Mouse (Mus musculus) thymus, postnatal 4 days (tissue): ENCODE data around the gene Nol8.
A peak's percentile ranks its signal among the peaks of the same experiment; 100 is the strongest.

Experiments used
- DNase-seq: peaks from one replicate; pipeline ENCODE4 v3.0.0; 2021

Gene Nol8

DNA sequence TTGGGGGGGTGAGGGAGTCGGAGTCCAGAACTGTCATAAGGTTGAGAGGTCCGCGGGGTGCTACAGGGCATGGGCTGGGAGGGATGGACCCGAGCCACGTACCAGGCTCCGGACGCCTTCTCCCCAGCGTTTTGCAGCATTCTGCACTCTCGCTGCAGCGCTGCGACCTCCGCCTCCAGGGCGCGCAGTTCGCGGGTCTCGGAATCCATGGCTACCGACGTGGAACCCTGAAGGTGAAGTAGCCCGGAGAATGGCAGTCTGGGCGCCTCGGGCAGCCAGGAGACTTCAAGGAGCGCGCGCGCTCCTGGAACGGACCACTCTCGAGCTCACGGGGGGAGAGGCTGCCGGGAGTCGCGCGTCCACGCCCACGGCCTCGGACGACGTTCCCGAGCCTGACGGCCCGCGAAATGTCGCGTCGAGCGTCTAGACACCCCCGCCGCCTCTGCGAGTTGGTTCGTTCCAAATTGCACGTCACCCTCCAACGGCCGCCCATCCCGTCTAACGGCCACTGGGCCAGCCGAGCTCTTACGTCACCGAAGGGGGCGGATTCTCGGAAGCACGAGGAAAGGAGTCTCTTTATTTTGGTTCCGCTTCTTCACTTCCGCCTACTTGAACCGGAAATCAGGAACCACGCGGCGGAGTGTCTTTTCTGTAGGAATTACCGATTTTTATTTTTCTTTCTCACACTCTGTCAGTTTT, at the start of gene Nol8, which contains the start of gene Cenpp:
Gene Nol8 (plus strand): TSS at position 598 of the 699 bp plus-strand sequence.
Gene Cenpp (minus strand): TSS at position 305 of the 699 bp plus-strand sequence.
- peak; percentile 100 for DNase-seq

DNA sequence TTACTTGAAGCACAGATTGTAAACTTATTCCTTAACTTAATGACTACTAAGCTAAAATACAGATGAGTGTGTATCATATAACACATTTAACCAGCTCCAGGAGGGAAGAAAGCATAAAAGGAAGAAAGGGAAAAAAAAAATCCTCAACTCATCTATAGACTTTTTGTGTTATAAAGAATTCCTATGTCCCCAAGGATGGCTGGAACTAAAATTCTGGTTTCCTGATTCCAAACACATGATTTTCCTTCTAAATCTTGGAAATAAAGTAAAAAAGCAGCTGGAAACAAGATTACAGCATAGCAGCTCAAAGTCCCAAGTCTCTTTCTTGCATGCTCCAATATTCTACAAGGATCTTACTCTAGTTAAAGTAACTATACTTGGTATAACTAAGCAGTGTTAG, 49.3 kb upstream of the Nol8 start:
- DNase-seq = no peak

DNA sequence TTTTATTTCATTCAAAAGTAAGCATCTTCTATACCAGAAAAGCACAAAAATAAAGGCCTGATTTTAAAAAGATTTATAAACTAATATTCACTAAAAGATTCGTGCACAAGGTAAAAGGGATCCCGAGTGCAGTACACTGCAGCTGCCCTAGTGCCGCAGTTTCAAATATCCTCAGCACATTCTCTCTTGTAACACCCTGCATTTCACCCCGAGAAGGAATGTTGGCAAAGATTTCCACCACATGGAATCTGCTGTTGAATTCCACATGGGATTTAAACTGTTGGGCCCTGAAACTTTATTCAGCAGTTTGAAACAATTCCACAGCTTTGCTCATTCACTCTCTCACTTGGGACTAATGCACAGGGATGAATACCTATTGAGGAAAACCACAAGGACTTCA, 45.2 kb upstream of the Nol8 start, which contains the start of gene Ogn:
Gene Ogn (plus strand): TSS at position 333 of the 400 bp plus-strand sequence.
- DNase-seq = no peak

DNA sequence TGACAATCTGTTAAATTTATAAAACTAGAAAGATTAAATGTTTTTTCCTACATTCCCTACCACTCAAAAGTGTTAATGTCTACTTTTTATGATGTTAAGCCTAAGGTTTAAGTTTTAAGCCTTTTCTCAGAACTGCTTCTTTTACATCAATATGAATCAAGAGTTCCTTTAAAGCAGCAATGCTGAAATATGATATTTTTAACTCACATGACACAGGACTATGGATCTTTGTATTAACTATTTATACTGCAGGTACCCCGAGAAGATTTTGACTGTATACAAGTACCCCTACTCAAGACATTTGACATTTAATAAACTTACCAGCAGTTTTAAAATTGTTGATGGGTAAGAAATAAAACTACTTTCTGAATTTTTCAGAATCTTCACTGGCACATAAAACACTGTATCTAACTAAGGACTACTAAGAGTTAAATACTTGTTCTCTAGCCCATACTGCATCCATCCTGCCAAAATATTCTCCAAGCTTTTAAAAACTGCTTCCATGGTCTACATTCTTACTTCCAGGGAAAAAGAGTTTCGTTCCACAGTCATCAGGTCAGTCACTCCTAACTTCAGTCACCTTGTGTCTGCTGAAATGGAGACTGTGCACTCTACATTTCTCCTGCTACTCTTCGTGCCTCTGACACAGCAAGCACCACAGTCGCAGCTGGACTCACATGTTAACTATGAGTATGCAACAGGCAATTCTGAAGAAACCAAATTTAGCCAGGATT, 44.1 kb upstream of the Nol8 start:
- DNase-seq = no peak

DNA sequence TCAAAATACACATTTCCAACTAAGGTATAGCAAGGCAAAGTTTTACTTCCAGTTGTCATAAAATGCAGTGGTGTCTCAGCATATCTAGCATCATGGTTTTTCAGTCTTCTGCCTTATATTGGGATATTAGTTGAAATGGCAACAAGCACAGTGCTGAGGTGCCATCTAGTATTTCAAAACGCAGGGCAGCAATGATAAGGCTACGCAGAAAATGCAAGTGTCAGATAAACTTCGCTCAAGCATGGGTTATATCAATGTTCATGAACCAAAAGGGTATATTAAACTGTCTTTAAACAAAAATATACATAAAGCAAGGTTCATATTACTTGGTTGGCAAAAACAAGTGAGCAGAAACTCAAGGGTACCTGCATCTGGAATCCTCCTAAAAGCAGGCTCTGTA, 35.9 kb upstream of the Nol8 start:
- no peak for DNase-seq

DNA sequence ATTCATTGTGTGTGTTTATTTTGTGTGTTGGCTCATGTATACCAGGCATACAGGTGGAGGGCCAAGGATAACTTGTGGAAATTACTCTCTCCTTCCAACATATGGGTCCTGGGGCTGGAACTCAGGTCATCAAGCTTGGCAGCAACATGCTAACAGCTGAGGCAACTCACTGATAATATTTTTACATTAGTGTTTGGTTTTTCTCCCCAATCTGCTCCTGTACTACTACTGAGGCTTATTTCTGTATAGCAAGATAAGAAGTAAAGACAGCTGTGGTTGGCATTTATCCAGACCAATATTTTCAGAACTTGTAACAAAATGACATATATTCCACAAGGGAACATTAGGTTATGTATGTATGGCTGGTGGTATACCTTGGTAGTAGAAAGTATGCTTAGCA, 34.5 kb upstream of the Nol8 start:
- no peak for DNase-seq

DNA sequence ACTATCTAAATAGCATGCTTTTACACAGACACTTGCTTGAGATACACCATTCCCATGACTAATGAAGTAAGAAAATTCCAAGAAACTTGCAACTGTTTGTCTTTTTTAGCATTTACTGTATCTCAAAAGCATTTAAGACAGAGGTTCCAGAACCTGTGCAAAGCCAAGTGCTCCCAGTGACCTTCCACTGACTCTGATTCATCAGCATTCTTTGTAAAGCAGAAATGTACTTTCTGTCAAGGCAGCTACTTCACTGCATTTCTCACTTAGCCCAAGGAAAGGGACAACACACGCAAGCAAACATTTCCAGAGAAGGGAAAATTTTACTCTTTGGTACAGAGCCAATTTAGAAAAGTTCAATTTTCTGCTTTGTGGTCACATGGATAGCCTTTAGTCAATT, 29.7 kb upstream of the Nol8 start:
- DNase-seq = no peak

DNA sequence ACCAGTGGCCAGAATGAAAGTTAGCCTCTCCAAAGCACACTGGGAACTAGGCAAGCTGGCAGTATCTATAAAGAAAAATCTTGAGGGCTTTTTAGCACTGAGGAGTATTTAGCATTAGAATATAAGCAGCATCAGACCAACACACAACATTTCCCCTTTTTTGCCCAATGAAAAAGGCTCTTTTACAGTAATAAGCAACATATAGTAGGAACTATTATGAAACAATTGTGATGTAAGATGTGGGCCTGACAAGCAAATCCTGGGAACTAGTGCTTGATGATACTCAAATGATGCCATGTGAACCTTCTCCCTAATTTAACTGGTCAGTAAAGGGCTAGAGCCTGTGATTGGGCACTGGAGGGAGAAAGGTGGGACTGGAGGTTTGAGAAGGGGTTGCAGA, 24.7 kb upstream of the Nol8 start:
- no peak for DNase-seq

DNA sequence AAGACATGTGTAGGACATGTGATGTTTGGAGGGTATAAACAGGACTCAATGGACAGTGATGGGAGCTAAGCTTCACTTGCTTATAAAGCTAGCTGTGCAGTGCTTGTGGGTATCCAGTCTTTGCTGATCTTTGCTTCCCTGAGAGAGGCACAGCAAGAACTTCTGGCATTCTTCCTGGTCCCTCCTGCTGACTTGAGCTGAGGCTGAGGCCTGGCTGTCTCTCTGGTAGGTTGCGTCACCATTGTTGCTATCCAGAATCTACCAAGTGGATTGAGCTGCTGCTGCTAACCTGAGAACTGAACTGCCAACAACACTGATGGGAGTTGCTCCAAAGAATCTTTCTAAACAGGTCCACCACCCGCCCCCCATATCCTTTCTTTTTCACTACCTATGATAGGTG, 23.8 kb upstream of the Nol8 start:
- DNase-seq = no peak

DNA sequence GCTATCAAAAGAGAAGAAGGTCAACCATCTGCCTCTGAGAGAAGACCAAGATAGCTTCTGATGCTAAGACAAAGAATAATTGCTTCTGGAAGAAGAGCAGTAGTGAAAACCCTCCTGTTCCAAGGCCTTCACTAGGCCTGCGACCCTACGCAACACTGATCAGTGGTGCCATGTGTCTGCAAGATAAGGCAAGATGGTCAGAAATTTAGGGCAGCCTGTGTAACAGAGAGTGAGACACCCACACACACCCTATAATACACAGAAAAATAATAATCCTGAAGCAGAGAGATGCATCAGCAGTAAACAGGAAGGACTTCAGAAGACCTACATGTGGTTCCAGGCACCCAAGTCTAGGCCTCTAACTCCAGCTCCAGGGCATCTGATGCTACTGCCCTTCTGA, 12.9 kb upstream of the Nol8 start:
- DNase-seq = no peak

DNA sequence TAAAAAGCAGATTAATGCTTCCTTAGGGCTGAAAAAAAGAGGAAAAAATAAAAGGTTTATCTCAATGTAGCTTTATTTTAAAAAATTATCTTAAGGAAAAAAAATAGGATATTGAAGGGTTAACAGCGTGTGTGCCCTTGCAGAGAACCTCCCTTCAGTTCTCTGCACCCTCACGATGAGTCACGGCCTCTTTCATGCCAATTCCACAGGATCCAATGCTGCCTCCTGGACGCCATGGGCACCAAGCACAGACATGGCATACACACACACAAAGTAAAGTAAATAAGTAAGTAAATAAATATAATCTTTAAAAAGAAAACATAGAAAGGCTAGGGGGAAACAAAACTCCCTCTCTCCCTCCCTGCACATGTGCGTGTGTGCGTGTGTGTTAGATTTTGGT, 10.2 kb upstream of the Nol8 start:
- no peak for DNase-seq

DNA sequence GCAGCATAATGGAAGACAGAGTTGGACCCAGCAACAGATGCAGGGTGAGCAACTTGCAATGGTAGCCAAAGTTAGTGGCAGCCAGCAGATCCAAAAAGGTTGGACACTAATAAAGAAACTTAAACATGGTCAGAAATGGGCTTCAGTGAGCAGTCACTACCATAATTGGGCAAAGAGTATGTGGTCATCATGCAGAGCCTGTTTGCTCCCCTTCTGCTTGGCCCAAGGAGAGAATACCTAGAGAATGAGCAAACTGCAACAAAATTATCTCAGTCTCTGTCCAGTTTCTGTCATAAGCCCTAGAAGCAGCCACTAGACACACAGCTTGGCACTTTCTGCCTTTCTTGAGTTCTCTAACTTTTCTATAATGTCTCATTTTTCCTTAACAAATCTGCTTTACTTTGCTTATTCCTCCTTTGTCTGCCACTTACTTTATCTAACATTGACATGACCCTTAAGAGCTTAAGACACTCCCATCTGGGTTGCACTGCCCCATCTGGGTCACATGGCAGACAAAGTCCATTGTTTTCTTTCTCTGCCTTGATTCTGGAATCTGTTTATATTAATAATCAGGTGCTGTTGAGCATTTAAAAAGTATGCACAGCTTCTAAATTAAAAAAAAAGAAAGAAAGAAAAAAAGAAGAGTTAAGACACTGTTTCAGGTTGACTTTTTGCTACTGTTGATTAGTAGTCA, 9.1 kb upstream of the Nol8 start:
- DNase-seq = no peak

DNA sequence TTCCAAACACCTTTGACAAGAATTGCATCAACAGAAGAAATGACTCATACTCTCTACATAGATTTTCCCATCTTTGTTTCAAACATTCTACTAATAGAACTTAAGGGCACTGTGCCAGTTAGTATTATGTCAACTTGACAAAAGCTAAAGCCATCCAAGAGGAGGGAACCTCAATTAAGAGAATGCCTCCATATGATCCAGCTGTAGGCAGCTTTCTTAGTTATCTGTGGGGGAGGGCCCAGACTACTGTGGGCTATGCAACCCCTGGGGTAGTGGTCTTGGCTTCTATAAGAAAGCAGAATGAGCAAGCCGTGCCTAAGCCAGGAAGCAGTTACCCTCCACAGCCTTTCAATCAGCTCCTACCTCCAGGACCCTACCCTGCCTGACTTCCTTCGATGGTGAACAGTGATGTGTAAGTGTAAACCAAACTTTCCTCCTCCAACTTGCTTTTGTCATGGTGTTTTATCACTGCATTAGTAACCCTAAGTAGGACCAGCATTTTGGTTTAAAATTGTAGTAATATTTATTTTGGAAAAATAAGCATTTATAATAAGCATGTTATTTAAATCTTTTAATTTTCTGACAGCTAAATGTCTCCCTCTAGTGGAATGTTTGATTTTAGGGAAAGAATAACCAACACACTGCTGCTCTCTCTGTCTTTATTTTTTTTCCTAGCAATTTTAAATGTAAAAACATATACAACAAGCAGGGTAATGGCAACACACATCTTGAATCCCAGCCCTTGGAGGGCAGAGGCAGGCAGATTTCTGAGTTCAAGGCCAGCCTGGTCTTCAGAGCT, 7.9 kb upstream of the Nol8 start:
- no peak for DNase-seq

DNA sequence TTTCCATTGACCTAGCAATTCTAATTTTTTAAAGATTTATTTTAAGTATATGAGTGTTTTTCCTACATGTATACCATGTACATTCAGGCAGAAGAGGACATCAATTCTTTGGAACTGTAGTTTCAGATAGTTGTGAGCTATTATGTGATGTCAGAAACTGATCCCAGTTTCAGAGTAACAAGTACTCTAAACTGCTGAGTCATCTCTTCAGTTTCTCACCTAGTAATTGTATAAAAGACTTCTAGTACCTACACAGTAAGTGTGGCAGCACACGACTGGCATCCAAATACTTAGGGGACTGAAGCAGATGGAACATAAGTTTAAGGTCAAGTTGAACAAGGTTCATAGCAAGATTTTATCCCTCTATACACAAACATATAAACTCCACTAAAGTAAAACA, 6.9 kb upstream of the Nol8 start:
- no peak for DNase-seq

DNA sequence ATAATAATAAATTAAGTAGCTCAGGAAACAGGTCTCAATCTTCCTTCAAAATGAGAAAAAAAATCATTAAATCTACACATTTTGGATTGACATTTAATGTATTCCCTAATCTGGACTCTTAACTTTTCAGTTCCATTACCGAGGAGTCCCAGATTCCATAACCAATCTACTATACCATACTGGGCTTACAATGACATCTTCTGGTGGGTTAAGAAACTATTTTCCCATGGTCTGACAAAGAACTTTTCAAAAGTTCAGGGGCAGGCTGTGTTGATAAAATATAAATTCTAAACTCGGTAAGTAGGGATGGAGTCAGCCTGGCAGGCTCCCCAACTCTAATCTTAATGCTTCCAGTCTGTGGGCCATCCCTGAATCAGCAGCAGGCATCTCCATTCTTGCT, 1.7 kb upstream of the Nol8 start:
- DNase-seq = no peak

DNA sequence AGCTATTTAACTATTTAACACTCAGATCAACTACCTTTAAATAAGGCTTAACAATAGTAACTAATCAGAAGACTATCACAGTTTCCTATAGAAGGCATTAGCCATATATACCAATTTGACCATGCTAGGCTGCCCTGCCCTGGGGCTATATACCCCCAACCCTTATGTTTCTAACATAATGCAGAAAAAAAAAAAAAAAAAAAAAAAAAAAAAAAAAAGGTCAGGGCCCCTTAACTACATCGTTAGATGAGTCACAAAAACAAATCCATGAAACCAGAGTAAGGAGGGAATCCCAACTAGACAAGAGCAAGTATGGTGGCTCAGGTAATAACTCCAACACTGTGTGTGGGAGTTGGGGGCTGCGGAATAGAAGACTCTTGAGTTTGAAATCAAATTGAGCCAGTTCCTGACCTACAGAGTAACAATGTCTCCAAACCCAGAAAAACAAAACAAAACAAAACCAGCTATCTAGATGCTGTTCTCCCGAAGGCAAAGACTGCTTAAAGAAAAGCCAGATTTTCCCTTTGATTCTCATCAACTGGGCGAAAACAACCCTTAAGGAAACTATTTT, 1.0 kb upstream of the Nol8 start:
- no peak for DNase-seq

DNA sequence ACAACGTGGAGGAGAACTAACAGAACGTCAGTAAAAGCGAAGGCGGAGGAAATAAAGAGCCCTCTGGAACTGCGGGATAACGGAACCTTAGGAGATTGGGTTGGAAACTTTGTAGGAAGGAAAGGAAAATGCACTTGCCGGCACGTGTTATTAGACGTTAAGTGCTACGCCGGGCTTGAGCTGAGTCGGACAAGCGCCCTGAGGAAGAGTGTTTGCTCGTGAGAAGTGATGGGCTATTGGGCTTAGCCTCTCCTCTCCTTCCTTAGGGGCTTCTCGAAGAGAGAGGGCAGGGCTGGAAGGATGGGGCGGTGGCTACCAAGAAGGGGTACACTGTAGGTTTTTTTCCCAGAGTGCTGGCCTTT, 283 bp downstream of the Nol8 start:
- peak; percentile 59 for DNase-seq

DNA sequence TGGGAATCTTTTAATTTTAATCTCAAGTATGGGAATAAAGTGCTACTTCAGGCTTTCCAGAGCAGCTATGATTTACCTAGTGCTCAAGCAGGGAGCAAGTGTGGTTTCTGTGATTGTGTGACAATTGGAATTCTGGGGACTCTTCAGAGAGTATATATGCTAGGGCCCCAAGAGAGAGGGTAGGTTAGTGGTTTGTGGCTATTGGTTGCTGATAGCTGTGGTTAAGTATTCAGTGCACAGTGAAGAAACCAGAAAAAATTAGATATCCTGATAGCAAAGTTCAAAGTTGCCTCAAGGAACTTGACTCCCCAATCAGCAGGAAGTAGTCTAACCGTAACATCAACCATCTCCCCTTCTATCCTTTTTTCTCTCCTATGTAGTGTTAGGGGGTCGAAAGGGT, 24.9 kb downstream of the Nol8 start:
- DNase-seq = no peak

DNA sequence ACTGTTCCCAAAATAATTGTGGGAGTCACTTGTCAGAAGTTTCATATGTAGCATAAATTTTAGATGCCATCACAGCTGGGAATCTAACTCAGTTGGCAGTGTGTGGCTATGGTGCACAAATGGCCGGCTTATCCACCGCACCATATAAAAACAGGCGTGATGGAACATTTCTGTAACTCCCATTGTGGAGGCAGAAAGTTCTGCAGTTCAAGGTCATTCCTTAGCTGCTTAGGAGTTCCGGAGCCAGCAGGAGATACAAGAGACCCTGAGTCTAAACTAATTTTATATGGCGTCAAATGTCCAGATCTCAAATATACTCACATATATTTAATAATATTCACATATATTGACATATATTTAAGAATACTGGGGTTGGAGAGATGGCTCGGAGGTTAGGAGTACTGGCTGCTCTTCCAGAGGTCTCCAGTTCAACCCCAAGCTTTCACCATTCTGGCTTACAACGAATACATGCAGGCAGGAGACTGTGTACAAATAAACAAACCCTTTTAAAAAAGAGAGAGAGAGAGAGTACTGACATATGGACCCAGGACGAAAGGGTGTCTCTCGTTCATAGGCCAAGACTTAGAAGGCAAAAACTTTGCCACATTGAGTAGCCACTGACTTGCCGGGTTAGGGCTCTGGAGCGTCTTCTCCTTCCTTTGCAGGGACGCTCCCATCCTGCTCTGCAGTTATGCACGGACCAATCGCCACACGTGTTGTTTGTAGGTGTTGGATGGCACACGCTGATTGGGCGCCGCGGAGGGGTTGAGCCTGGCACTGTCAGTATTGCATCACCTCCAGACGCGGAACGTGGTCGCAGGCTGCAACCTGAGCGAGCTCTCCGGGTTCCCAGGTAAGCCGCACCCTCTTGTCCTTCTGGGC, 28.7 kb downstream of the Nol8 start, which contains the start of gene Iars:
Gene Iars (plus strand): TSS at position 750 of the 882 bp plus-strand sequence.
- DNase-seq = peak; percentile 98

DNA sequence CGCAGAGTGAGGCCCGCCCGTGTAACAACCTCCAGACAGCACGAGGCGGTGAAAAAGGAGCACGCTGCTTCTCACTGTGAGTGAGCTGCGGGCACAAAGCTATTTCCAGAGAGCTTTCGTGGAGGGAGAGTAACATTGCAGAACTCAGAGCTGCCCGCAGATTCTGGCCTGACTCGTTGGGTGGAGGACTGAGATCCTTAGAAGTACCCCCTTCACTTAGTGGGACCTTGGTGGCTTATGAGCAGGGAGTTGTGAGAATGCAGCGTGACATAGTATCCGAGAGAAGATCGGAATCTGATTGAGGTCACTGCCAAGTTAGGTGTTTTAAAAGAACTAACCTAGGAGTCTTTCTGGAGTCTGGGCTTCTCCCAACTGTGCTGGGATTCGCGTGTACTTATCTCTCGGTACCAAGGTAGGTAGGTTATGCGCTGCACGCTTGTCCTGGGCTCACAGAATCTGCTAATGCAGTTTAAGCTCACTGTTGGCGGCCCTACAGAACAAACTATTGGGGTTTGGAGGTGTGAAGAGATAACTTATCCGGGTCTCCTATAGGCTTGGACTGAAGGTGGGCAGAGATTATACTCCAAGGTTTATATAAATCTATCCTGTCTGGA, 29.5 kb downstream of the Nol8 start:
- peak; percentile 9 for DNase-seq

DNA sequence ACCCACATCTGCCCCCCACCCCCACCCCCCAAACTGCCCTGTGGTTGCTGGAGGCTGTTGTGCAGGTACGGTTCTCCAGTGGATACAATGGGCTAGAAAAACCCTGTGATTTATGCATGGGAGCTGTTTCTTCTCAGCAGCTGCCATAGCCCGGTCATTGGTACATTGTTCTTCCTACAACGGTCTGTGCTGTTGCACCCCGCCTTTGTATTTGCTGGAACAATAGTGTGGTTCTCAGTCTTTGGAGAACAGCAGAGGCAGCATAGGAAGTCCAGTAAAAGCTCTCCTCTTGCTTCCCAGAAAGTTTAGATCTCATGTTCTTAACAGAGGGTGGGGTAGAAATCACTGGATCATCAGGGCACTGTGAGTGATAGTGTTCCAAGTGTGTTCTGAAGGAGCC, 31.4 kb downstream of the Nol8 start:
- DNase-seq = no peak
